Mouse (Mus musculus): ENCODE results near the gene Ppp5c.
A peak's percentile ranks its signal among the peaks of the same experiment; 100 is the strongest.

Ppp5c gene

DNA sequence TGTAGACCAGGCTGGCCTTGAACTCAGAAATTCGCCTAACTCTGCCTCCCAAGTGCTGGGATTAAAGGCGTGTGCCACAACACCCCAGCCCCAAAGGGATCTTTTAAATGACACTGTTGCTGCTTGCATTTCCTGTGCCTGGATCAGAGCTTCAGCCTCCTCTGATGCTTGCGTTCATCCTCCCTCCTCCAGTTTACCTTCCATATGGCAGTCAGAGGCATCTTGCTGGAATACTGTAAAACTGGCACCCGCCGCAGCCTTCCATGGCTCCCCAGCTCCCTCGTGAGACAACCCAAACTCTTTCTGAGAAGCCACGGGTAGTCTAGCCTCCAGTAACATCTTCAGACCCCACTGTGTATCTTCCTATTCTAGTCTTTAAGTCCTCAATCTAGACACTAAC, 1.2 kb upstream of the Ppp5c start:
- DNase-seq (ENCODE audit: low read depth, low spot score) = no peak
- H3K27me3 ChIP-seq (ENCODE audit: control insufficient read depth, insufficient read depth, low read length, poor library complexity, severe bottlenecking) = no peaks in the 10 kb centered on the region
- H3K36me3 ChIP-seq (ENCODE audit: control insufficient read depth, insufficient read depth, low read length, poor library complexity, severe bottlenecking) = no peaks in the 10 kb centered on the region

DNA sequence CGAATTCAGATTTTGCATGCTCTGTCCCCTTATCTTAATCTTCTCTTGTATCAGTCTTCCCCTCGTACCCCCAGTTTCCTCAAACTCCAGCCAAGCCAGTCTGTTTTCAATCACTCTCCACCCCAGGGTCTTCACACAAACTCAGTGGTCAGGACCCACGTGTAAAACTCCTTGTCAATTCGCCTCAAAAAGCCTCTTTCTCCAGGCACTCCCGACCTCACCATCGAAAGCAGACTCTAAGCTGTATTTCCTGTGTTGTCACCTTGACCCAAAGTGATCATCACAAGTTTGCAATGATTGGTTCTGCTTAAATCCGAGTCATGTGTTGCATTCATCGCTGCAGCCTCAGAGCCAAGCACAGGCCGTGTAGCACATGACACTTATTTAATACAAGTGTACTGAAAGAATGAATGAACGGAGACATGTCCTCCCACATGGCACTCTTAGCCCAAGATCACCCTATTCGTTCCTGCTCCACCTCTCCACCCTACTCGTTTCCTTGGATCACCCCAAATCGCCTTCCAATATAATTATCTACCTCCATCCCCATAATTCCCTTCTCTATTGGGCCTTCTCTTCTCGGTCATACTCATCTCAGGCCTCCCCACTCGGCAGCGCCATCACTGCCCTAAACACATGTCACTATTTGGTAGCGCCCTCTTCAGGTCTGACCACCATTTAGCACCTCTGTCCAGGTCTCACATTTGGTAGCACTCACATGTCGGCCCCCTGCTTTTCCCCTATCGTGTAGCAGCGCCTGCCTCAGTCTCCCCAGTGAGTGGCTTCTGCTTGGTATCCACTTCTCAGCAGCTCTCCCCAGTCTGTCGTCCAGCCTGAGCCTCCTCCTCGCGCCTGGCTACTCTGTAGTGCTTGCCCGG, 775 bp downstream of the Ppp5c start:
- peak; percentile 73 for DNase-seq (ENCODE audit: low read depth, low spot score)
- no peaks in the 10 kb centered on the region for H3K27me3 ChIP-seq (ENCODE audit: control insufficient read depth, insufficient read depth, low read length, poor library complexity, severe bottlenecking)
- no peaks in the 10 kb centered on the region for H3K36me3 ChIP-seq (ENCODE audit: control insufficient read depth, insufficient read depth, low read length, poor library complexity, severe bottlenecking)

DNA sequence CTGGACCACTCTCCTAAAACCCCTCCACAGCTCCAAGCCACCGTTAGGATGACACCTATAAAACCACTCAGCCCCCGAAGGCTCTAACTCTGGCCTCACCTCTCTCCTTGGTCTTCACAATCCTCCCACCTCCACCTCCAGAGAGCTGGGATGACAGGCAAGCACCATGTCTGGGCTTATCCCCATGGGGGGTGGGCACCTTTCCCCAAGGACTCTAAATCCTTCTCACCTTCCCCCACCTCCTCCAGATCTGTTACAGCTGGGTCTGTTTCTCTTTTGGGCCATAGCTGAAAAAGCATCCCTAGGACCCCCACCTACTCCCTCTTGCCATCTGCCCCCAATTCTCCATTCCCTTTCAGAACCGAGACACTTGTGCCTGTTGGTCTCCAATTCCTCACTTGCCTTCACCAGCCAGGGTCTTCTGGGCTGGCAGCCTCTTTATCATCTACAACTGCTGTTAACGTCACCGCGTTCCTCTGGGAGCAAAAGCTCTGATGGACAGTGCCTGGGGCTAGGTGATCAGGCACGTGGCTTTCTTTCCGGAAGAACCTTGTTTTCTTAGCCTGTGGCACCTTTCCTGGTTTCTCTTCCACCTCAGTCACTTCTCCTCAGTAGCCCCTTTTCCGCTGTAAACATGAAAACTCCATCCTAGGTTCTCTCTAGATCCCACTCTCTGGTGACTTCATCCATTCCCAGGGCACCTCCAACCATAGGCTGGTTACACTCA, 1.7 kb downstream of the Ppp5c start:
- no peaks in the 10 kb centered on the region for H3K27me3 ChIP-seq (ENCODE audit: control insufficient read depth, insufficient read depth, low read length, poor library complexity, severe bottlenecking)
- DNase-seq (ENCODE audit: low read depth, low spot score) = no peak

DNA sequence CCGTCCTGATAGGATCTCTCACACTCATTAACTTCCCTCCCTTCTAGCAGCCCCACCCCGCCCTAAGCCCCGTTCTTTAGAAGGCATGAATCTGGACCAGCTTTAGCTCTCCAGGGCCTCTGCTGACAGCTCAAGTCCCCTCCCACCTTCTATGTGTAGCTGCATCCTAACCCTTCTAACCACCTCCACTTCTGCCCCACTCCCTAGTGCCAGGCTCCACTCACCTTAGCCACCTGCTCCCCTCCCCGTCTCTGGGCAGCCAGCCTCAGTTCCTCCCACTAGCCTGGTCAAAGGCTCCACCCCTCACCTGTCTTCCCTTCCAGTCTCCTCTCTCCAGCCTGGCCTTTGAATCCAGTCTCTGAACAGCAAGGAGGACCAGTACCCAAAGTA, 2.2 kb downstream of the Ppp5c start:
- peak; percentile 12 for DNase-seq (ENCODE audit: low read depth, low spot score)
- Histone ChIP-seq H3K27me3 (ENCODE audit: control insufficient read depth, insufficient read depth, low read length, poor library complexity, severe bottlenecking) (no peaks in the 10 kb centered on the region), H3K36me3 (ENCODE audit: control insufficient read depth, insufficient read depth, low read length, poor library complexity, severe bottlenecking) (0 out of 2 replicates have a peak, but pooled peaks cover 2% of the 10 kb centered on the region)

More for the DNA sequence above, 1.7 kb downstream of the Ppp5c start:
- 0 out of 2 replicates have a peak, but pooled peaks cover 2% of the 10 kb centered on the region for H3K36me3 ChIP-seq (ENCODE audit: control insufficient read depth, insufficient read depth, low read length, poor library complexity, severe bottlenecking)

DNA sequence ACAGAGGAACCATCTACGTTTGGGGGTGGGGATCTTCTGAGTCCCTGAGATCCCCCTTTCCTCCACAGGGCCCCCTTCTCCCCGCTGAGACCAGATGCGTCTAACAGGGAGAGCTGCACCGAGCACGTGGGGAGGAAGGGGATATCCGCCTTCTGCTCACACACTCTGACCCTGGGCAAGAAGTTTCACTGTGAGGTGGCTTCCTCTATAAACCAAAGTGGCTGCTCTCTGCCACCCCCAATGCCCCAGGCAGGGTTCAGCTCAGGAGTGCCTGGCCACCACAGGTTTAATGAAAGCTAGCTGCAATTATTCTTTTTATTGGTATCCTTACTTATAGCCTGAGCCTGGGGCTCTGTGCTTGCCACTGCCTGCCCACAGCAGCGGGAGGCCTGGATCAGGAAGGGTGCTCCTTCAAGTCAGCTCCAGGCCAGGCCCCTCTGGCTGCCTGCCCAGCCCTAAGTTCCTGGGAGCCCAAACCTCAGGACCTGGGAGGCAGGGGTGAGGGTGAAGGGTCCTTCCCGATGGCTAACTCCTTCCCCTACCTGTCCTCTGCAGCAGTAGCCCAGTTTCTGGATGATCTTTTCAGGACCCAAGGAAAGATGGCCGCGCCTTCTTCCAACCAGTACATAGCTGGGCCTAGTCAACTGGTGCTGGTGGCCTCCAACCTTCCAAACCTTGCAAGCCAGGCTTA, 2.8 kb downstream of the Ppp5c start:
- peak; percentile 72 for DNase-seq (ENCODE audit: low read depth, low spot score)
- no peaks in the 10 kb centered on the region for H3K27me3 ChIP-seq (ENCODE audit: control insufficient read depth, insufficient read depth, low read length, poor library complexity, severe bottlenecking)
- peaks cover 5% of the 10 kb centered on the region for H3K36me3 ChIP-seq (ENCODE audit: control insufficient read depth, insufficient read depth, low read length, poor library complexity, severe bottlenecking)

DNA sequence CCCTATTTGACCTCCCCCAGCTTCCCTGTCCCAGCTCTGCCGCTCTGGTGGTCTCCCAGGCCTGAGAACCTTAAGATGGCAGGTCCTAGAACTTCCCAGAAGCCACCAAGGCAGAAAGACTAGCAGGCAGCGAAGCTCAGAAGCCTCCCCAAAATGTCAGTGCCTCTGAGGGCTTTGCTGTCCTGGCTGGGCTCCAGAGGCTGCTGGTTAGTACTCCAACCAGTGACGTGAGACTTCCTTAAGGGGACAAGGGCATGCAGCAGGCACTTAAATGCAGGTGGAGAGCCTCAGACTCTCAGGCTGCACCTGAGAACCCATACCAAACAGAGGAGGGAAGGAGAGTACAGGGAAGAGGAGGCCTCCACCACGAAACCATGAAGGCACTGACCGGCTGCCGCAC, 3.6 kb downstream of the Ppp5c start:
- peak; percentile 14 for DNase-seq (ENCODE audit: low read depth, low spot score)
- H3K27me3 ChIP-seq (ENCODE audit: control insufficient read depth, insufficient read depth, low read length, poor library complexity, severe bottlenecking) = no peaks in the 10 kb centered on the region
- H3K36me3 ChIP-seq (ENCODE audit: control insufficient read depth, insufficient read depth, low read length, poor library complexity, severe bottlenecking) = peaks cover 5% of the 10 kb centered on the region

DNA sequence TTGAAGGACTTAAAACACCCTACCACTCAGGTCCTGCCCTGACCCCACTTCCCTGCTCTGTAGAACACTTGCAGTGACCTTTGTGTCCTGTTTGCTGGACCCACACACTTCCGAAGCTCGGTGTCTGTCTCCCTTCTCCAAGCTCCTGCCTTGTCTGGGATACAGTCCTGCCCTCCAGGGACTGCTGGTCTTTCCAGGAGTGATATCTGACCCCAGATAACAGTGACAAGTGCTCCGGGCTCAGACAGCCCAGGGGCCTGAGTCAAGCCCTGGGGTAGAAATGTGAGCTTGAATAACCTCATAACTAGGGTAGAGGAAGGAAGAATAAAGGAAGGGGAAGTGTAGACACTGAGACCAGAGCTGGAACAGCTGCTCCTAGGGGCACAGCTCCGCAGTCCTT, 4.0 kb downstream of the Ppp5c start:
- no peaks in the 10 kb centered on the region for H3K27me3 ChIP-seq (ENCODE audit: control insufficient read depth, insufficient read depth, low read length, poor library complexity, severe bottlenecking)
- DNase-seq (ENCODE audit: low read depth, low spot score) = no peak
- peaks cover 5% of the 10 kb centered on the region for H3K36me3 ChIP-seq (ENCODE audit: control insufficient read depth, insufficient read depth, low read length, poor library complexity, severe bottlenecking)

DNA sequence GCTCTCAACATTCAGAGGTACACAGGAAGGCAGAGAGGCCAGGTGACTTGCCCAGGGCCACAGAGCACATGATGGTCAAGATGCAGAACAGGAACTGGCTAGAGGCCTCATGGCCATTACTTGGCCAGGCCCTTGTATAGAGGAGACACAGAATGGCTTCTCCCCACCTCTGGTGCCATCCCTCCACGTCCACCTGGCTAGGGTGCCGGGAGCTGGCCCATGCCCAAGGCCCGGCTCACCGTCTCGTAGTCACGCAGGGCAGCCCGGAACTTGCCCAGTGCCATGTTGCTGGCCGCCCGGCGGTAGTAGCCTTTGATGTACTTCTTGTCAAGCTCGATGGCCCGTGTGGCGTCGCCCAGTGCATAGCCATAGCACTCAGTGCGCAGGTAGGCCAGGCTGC, 5.5 kb downstream of the Ppp5c start:
- H3K27me3 ChIP-seq (ENCODE audit: control insufficient read depth, insufficient read depth, low read length, poor library complexity, severe bottlenecking) = no peaks in the 10 kb centered on the region
- peaks cover 5% of the 10 kb centered on the region for H3K36me3 ChIP-seq (ENCODE audit: control insufficient read depth, insufficient read depth, low read length, poor library complexity, severe bottlenecking)
- no peak for DNase-seq (ENCODE audit: low read depth, low spot score)

DNA sequence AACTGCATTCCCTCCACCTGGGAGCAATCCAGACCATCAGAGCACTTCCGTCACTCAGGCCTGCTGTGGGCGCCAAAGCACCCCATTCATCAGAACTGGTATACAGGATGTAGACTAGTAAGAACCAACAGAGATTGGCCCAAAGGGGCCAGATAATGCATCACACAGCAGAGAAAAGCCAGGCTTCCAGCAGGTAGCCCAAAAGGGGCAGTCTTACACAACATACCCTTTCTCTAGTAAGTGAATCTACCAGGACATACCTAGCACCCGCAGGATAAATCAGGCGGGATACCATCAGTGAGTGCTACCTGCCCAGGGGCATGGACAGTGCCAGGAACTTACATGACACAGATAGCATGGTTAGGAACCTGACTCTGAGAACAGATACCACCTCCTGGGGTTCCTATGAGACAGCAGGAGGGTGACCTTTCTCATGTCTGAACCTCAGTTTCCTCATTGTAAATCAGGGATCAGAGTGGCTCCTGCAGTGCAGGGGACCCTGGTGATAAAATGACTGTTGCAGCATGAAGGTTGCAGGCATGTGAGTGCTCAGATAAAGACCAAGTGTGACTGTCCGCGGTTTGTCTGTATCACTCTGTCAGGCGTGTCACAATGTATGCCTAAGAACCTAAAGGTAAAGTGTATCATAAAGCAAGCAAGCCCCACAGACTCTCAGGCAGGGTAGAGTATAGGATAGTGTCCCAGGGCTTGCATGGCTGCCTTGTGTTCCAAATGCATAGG, 8.1 kb downstream of the Ppp5c start:
- H3K27me3 ChIP-seq (ENCODE audit: control insufficient read depth, insufficient read depth, low read length, poor library complexity, severe bottlenecking) = no peaks in the 10 kb centered on the region
- H3K36me3 ChIP-seq (ENCODE audit: control insufficient read depth, insufficient read depth, low read length, poor library complexity, severe bottlenecking) = peaks cover 9% of the 10 kb centered on the region

DNA sequence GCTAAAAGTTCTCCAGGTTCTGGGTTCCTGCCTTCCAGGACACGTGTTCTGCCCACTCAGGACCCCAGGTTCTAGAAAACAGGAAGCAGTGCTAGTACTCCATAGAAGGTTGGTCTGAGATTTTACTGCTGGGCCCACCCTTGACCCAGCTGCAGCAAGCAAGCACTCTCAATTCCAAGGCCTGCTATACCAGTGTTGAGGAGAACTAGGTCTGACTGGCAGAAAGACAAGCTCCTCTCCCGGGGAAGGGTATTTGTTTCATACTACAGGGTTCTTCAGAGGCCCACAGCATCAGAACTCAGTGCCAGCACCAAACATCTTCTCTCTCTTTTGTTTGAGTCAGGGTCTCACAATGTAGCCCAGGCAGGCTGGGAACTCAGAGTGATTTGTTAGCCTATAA, 9.8 kb downstream of the Ppp5c start:
- no peak for DNase-seq (ENCODE audit: low read depth, low spot score)
- peaks cover 14% of the 10 kb centered on the region for H3K36me3 ChIP-seq (ENCODE audit: control insufficient read depth, insufficient read depth, low read length, poor library complexity, severe bottlenecking)
- H3K27me3 ChIP-seq (ENCODE audit: control insufficient read depth, insufficient read depth, low read length, poor library complexity, severe bottlenecking) = no peaks in the 10 kb centered on the region

More for the DNA sequence above, 8.1 kb downstream of the Ppp5c start:
- no peak for DNase-seq (ENCODE audit: low read depth, low spot score)

DNA sequence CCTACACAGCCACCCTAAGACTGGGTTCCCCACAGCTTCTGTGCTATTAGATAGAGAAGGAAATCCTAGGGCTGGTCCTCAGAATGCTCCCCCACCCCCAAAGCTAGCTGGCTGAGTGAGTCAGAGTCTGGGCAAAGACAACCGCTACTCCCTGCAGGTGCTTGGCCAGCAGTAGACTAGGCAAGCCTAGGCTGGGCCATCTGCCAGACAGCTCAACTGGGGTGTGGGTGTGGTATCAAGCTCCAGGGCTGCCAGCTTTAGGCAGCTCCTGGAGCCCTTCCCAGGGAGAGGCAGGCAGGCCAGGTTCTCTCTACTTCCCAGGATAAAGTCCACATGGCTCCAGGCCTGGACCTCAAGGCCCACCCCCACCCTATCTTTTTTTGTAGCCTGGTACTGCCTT, 10.7 kb downstream of the Ppp5c start:
- H3K27me3 ChIP-seq (ENCODE audit: control insufficient read depth, insufficient read depth, low read length, poor library complexity, severe bottlenecking) = no peaks in the 10 kb centered on the region
- H3K36me3 ChIP-seq (ENCODE audit: control insufficient read depth, insufficient read depth, low read length, poor library complexity, severe bottlenecking) = peaks cover 14% of the 10 kb centered on the region
- no peak for DNase-seq (ENCODE audit: low read depth, low spot score)

DNA sequence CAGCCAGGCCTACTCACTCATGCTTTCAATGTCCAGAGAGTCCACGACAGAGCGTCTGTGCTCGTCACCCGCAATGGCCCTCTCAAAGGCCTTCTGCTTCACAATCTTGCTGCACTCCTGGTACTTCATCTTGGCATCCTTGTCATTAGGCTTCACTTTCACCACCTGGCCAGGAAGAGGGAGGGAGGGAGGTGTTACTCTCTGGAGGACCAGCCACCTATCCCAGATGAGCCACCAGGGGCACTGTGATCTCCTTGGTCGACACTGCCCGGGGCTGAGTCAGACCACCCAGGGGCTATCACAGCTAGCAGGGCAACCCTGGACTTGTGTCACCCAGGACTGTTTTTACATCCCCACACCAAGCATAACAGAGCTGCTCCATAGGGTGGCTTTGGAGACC, 12.3 kb downstream of the Ppp5c start:
- DNase-seq (ENCODE audit: low read depth, low spot score) = no peak
- H3K27me3 ChIP-seq (ENCODE audit: control insufficient read depth, insufficient read depth, low read length, poor library complexity, severe bottlenecking) = no peaks in the 10 kb centered on the region
- H3K36me3 ChIP-seq (ENCODE audit: control insufficient read depth, insufficient read depth, low read length, poor library complexity, severe bottlenecking) = peaks cover 14% of the 10 kb centered on the region

DNA sequence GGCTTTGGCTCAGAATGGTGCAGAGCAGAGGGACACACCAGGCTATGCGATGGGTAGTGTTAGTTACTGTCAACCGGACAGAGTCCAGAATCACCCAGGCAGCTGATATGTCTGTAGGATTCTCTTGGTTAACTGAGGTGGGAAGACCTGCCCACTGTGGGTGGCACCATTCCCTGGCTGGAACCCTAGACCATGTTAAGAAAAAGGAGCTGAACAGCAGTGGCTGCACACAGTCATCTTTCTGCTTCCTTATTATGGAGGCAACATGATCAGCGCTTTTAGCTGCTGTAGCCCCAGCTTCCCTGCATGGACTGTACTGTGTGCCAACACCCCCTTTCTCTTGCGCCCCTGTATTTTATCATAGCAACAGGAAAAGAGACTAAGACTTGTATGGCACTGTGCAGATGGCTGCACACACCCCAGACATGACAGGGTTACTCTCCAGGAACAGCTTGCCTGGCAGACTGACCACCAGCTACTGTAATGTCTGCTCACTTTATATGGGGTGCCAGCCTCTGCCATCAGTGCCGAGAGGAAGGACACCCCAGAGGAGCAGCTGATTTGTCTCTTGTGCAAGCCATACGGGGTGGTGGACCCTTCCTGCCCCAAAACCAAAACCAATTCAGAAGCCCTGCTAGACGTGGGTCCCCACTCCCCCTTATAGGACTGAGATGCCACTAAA, 15.7 kb downstream of the Ppp5c start:
- no peak for DNase-seq (ENCODE audit: low read depth, low spot score)
- Histone ChIP-seq H3K27me3 (ENCODE audit: control insufficient read depth, insufficient read depth, low read length, poor library complexity, severe bottlenecking) (no peaks in the 10 kb centered on the region), H3K36me3 (ENCODE audit: control insufficient read depth, insufficient read depth, low read length, poor library complexity, severe bottlenecking) (peaks cover 15% of the 10 kb centered on the region)

DNA sequence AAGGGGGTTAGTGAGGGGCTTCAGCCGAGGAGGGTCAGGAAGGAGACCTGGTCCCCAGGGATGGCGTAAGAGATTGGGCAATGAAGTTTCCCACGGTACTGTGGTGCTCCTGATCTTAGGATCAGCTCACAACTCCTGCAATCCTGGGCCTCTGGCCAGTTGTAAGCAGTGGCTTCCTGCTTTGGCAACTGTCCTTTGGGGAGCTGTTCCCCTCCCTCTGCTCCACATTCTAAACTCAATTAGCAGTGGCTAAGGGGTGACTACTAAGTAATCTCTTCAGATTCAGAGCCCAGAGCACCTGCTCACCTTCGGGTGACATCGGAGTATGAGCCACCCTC, 17.7 kb downstream of the Ppp5c start:
- no peak for DNase-seq (ENCODE audit: low read depth, low spot score)

More for the DNA sequence above, 17.7 kb downstream of the Ppp5c start:
- Histone ChIP-seq H3K27me3 (ENCODE audit: control insufficient read depth, insufficient read depth, low read length, poor library complexity, severe bottlenecking) (no peaks in the 10 kb centered on the region), H3K36me3 (ENCODE audit: control insufficient read depth, insufficient read depth, low read length, poor library complexity, severe bottlenecking) (peaks cover 23% of the 10 kb centered on the region)
